Mouse (Mus musculus) retina, adult 2 months (tissue): ENCODE results near the gene Lrfn3.

Experiments used
- DNase-seq: peaks from one replicate; pipeline ENCODE4 v3.0.0-alpha.2; 2012; ENCODE audit warnings: low read depth, low spot score

Gene Lrfn3

GRCm38 (mm10) chr7:30314721-30315155, 47.8 kb downstream of the Lrfn3 start, which contains the start of gene Syne4:
TSS of gene Syne4 (plus strand) at chr7:30314807.
- no peak for DNase-seq

- no peak for DNase-seq
These were observed 48.8 kb downstream of the Lrfn3 start for GRCm38 (mm10) chr7:30313666-30314320.

GRCm38 (mm10) chr7:30310136-30310535, 52.4 kb downstream of the Lrfn3 start:
- no peak for DNase-seq

GRCm38 (mm10) chr7:30309395-30310129, 53.0 kb downstream of the Lrfn3 start:
- no peak for DNase-seq

DNA sequence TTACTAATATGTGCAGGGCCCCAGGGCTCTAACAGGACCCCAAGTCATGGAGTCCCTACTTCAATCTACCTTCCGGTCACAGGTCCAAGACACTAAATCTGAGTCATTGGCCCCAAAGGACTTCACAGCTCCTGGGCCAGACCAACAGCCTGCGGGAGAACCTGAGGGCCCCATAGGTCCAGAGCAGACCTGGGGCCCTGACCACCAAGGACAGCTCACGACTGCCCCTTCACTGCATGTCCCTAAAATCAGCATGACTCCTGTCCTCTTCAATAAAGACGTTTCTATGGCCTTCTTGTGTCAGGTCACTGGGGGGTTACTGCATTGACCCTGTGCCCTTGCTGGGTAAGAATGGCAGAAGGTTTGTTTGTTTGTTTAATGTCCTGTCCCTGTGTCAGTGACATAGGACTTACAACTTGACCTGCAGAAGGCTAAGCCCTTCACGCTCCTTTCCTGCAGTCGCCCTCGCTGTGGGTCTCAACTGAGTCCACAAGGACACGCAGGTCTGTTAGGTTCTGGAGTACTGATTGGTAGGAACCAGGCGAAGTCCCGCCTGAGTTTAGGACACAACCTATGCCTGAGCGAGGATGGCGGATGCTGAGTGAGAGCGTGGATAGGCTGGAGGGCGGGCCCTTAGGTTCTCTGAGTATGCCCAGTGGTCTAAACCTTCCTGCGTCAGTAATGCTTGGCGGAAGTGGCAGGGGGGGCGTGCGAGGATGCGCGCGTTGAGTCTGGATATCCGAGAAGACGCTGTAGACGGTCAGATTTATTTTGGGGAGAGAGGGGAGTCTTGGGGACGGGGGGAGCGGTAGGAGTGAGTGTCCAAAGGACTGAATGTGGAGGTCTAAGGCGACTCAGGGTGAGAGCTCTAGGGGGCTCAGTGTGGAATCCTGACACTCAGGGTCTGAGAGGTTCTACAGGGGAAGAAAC, 54.2 kb downstream of the Lrfn3 start, which contains the start of gene Alkbh6:
TSS of gene Alkbh6 (plus strand) at position 642 of the 930 bp plus-strand sequence.
- DNase-seq, result peak; percentile 85

GRCm38 (mm10) chr7:30306083-30306779, 56.3 kb downstream of the Lrfn3 start:
- no peak for DNase-seq
